In genomic region chr4:62619965-62620244, GRCm38 (mm10) we compare ENCODE assay signal across 10 mouse cellular contexts.
DNase-seq lines count a peak whose midpoint lies in the region; ATAC-seq lines count a peak whose summit lies in the region.
"Had no signal": no experiment of that assay in that cellular context is flagged by ENCODE, and none has a peak within 500 bp of the region (broad histone marks: within the 10 kb centered on the region; RNA-seq: fewer than 3 reads in every experiment).

No protein-coding gene starts in this region.

- ATAC-seq in kidney, embryonic 15.5 days (replicated peaks; ENCODE audit: low FRiP score), result no peak
- no peak for ATAC-seq in embryonic facial prominence, embryonic 14.5 days (ENCODE audit: low read depth)
- no peak for ATAC-seq in hindbrain, embryonic 14.5 days (ENCODE audit: low FRiP score)
- no peak for ATAC-seq in midbrain, embryonic 15.5 days (replicated peaks)

- peaks cover 54% of the 10 kb centered on the region for H3K4me1 ChIP-seq in kidney, embryonic 15.5 days
- H3K4me1 ChIP-seq in embryonic facial prominence, embryonic 14.5 days (ENCODE audit: control insufficient read depth, insufficient read depth, low read length), result peaks cover 28% of the 10 kb centered on the region
- H3K4me1 ChIP-seq in hindbrain, embryonic 14.5 days (replicated peaks; ENCODE audit: control insufficient read depth, insufficient read depth, low read length), result peaks cover 32% of the 10 kb centered on the region
- peaks cover 23% of the 10 kb centered on the region for H3K4me1 ChIP-seq in midbrain, embryonic 15.5 days

- no peaks in the 10 kb centered on the region for H3K36me3 ChIP-seq in kidney, embryonic 15.5 days
- H3K36me3 ChIP-seq in embryonic facial prominence, embryonic 14.5 days (ENCODE audit: control insufficient read depth, insufficient read depth, low read length), result no peaks in the 10 kb centered on the region
- H3K36me3 ChIP-seq in hindbrain, embryonic 14.5 days (replicated peaks; ENCODE audit: control insufficient read depth, insufficient read depth), result no peaks in the 10 kb centered on the region
- no peaks in the 10 kb centered on the region for H3K36me3 ChIP-seq in midbrain, embryonic 15.5 days (replicated peaks)

- H3K27me3 ChIP-seq in kidney, embryonic 15.5 days, result 0 out of 2 replicates have a peak, but pooled peaks cover 4% of the 10 kb centered on the region
- no peaks in the 10 kb centered on the region for H3K27me3 ChIP-seq in embryonic facial prominence, embryonic 14.5 days (replicated peaks; ENCODE audit: control insufficient read depth, insufficient read depth, low read length)
- no peaks in the 10 kb centered on the region for H3K27me3 ChIP-seq in hindbrain, embryonic 14.5 days (ENCODE audit: control insufficient read depth, insufficient read depth, low read length)
- H3K27me3 ChIP-seq in midbrain, embryonic 15.5 days (replicated peaks), result no peaks in the 10 kb centered on the region

- intact Hi-C loops in left cerebral cortex, postnatal 36 days (cut with DNase I), result no loop called here

- peak overlapping the region; percentile 65 for H3K27ac ChIP-seq in kidney, embryonic 15.5 days
- peak overlapping the region; percentile 30; the same call in 1 of the 2 replicates for H3K27ac ChIP-seq in embryonic facial prominence, embryonic 14.5 days (replicated peaks; ENCODE audit: low read depth, low read length)
- peak overlapping the region; percentile 81 for H3K27ac ChIP-seq in hindbrain, embryonic 14.5 days
- H3K27ac ChIP-seq in midbrain, embryonic 15.5 days, result peak overlapping the region; percentile 69

- H3K4me3 ChIP-seq in kidney, embryonic 15.5 days (replicated peaks), result peak overlapping the region; percentile 33
- H3K4me3 ChIP-seq in embryonic facial prominence, embryonic 14.5 days (ENCODE audit: low read depth, low read length), result peak overlapping the region; percentile 9
- peak overlapping the region; percentile 18 for H3K4me3 ChIP-seq in hindbrain, embryonic 14.5 days (replicated peaks; ENCODE audit: low read length)
- peak overlapping the region; percentile 15 for H3K4me3 ChIP-seq in midbrain, embryonic 15.5 days
- H3K4me3 ChIP-seq: myocyte had no signal

- 84% methylated on average over 3 of the region's 3 CpGs for WGBS in kidney, embryonic 15.5 days
- 94% methylated on average over 3 of the region's 3 CpGs for WGBS in embryonic facial prominence, embryonic 14.5 days
- 88% methylated on average over 3 of the region's 3 CpGs for whole genome bisulfite sequencing in hindbrain, embryonic 14.5 days
- WGBS in midbrain, embryonic 15.5 days, result 80% methylated on average over 3 of the region's 3 CpGs

- peak overlapping the region; percentile 0; the same call in 1 of the 2 replicates for H3K4me2 ChIP-seq in kidney, embryonic 15.5 days
- no peak overlapping the region for H3K4me2 ChIP-seq in embryonic facial prominence, embryonic 14.5 days (ENCODE audit: low read depth, low read length)
- H3K4me2 ChIP-seq in hindbrain, embryonic 14.5 days (replicated peaks), result peak overlapping the region; percentile 38
- peak overlapping the region; percentile 33 for H3K4me2 ChIP-seq in midbrain, embryonic 15.5 days

- H3K9me3 ChIP-seq in kidney, embryonic 15.5 days (replicated peaks), result no peaks in the 10 kb centered on the region
- no peaks in the 10 kb centered on the region for H3K9me3 ChIP-seq in embryonic facial prominence, embryonic 14.5 days (ENCODE audit: control insufficient read depth, low read length)
- no peaks in the 10 kb centered on the region for H3K9me3 ChIP-seq in hindbrain, embryonic 14.5 days (ENCODE audit: control insufficient read depth, low read length)
- H3K9me3 ChIP-seq in midbrain, embryonic 15.5 days, result no peaks in the 10 kb centered on the region

- DNase-seq in kidney, adult 11 months, result no peak
- no peak for DNase-seq in embryonic facial prominence, embryonic 14.5 days (ENCODE audit: low spot score)
- no peak for DNase-seq in hindbrain, embryonic 14.5 days (ENCODE audit: low spot score)
- DNase-seq in cerebellum, postnatal 25 days, result no peak
- DNase-seq in ovary, adult 18-20 months (ENCODE audit: low spot score), result no peak
- no peak for DNase-seq in left cerebral cortex, postnatal 36 days (ENCODE audit: low spot score in 2 of 2)
- DNase-seq: embryo, embryonic 11 days had no signal

- H3K9ac ChIP-seq in kidney, embryonic 15.5 days, result no peak overlapping the region
- H3K9ac ChIP-seq in embryonic facial prominence, embryonic 14.5 days (ENCODE audit: low read depth, low read length), result no peak overlapping the region
- H3K9ac ChIP-seq in hindbrain, embryonic 14.5 days, result peak overlapping the region; percentile 46
- H3K9ac ChIP-seq in midbrain, embryonic 15.5 days, result peak overlapping the region; percentile 6; the same call in 1 of the 2 replicates

Comparison
In these comparisons a context has a peak if more than half of its experiments do, and no peak if none do; other contexts are left out.
1. H3K27ac ChIP-seq: peak in every context shown above with its lines; median percentile 81 in hindbrain, embryonic 14.5 days; 69 in midbrain, embryonic 15.5 days; 65 in kidney, embryonic 15.5 days; 30 in embryonic facial prominence, embryonic 14.5 days.
2. H3K9ac ChIP-seq: peak in hindbrain, embryonic 14.5 days (single experiment) and midbrain, embryonic 15.5 days (single experiment); none in kidney, embryonic 15.5 days (single experiment) and embryonic facial prominence, embryonic 14.5 days (single experiment).
3. Peak in every context shown above with its lines, with median percentiles within 50 percentile points of each other: H3K4me3 ChIP-seq.